Mouse (Mus musculus) G1E (cell line): ENCODE measurements around the gene Mdc1.

Source experiments
- CTCF ChIP-seq: IDR thresholded peaks from 2 replicates; pipeline ENCODE4 v1.5.1; 2012; ENCODE audit warnings: low read depth, low read length, inconsistent platforms, mixed read lengths
- GATA1 ChIP-seq: IDR thresholded peaks from 2 replicates; pipeline ENCODE4 v1.6.1; 2012; ENCODE audit warnings: borderline replicate concordance, low read length, inconsistent platforms, mixed read lengths
- POLR2AphosphoS5 ChIP-seq: IDR thresholded peaks from 2 replicates; pipeline ENCODE4 v1.6.1; 2012; ENCODE audit warnings: low read depth, low read length, inconsistent platforms; ENCODE audit not compliant: insufficient replicate concordance
- TAL1 ChIP-seq: conservative IDR thresholded peaks from 2 replicates; pipeline ENCODE4 v1.6.1; 2012; ENCODE audit warnings: low read depth, low read length, inconsistent platforms, mixed read lengths

- TF ChIP-seq CTCF (no peak), TAL1 (no peak), GATA1 (no peak), POLR2AphosphoS5 (no peak)
Observed at GRCm38 (mm10) chr17:35813653-35814052, 27.7 kb upstream of the Mdc1 start.
